Mouse (Mus musculus) urinary bladder, postnatal 10 days (tissue): ENCODE results near the gene Rnf149.
A peak's percentile ranks its signal among the peaks of the same experiment; 100 is the strongest.
"Not testable (repeated sequence)": the region's sequence is repeated elsewhere in the genome, so short reads cannot be mapped to it uniquely, and the experiment has no call there.

Experiments used
- DNase-seq: peaks from one replicate; pipeline ENCODE4 v3.0.0; 2022; ENCODE audit warnings: low spot score

Gene Rnf149

GRCm38 (mm10) chr1:39577253-39577705, at the start of gene Rnf149:
TSS of gene Rnf149 (minus strand) at chr1:39577405.
- peak; percentile 93 for DNase-seq

GRCm38 (mm10) chr1:39625491-39625890, 48.3 kb upstream of the Rnf149 start:
- DNase-seq: no peak

GRCm38 (mm10) chr1:39623729-39624128, 46.5 kb upstream of the Rnf149 start:
- no peak for DNase-seq

GRCm38 (mm10) chr1:39623106-39623505, 45.9 kb upstream of the Rnf149 start:
- no peak for DNase-seq

GRCm38 (mm10) chr1:39618524-39618923, 41.3 kb upstream of the Rnf149 start:
- no peak for DNase-seq

GRCm38 (mm10) chr1:39615526-39615925, 38.3 kb upstream of the Rnf149 start:
- no peak for DNase-seq

- DNase-seq: no peak
Measured at GRCm38 (mm10) chr1:39614462-39615279, 37.5 kb upstream of the Rnf149 start.

GRCm38 (mm10) chr1:39613061-39613460, 35.9 kb upstream of the Rnf149 start:
- no peak for DNase-seq

GRCm38 (mm10) chr1:39612491-39612890, 35.3 kb upstream of the Rnf149 start:
- DNase-seq: no peak

- DNase-seq: no peak
Measured at GRCm38 (mm10) chr1:39608534-39608933, 31.3 kb upstream of the Rnf149 start.

GRCm38 (mm10) chr1:39602477-39602876, 25.3 kb upstream of the Rnf149 start:
- DNase-seq: no peak

GRCm38 (mm10) chr1:39598726-39599125, 21.5 kb upstream of the Rnf149 start:
- no peak for DNase-seq

- DNase-seq: not testable (repeated sequence)
Measured at GRCm38 (mm10) chr1:39597135-39597534, 19.9 kb upstream of the Rnf149 start.

GRCm38 (mm10) chr1:39593836-39594235, 16.6 kb upstream of the Rnf149 start:
- DNase-seq: no peak

- DNase-seq: no peak
Measured at GRCm38 (mm10) chr1:39592090-39592489, 14.9 kb upstream of the Rnf149 start.

GRCm38 (mm10) chr1:39591557-39591956, 14.4 kb upstream of the Rnf149 start:
- DNase-seq: not testable (repeated sequence)

GRCm38 (mm10) chr1:39590193-39590592, 13.0 kb upstream of the Rnf149 start:
- DNase-seq: no peak

- no peak for DNase-seq
Measured at GRCm38 (mm10) chr1:39585416-39585815, 8.2 kb upstream of the Rnf149 start.

GRCm38 (mm10) chr1:39583173-39583572, 6.0 kb upstream of the Rnf149 start:
- no peak for DNase-seq

GRCm38 (mm10) chr1:39581215-39581614, 4.0 kb upstream of the Rnf149 start:
- no peak for DNase-seq

GRCm38 (mm10) chr1:39579139-39579538, 1.9 kb upstream of the Rnf149 start:
- no peak for DNase-seq

- DNase-seq: no peak
Measured at GRCm38 (mm10) chr1:39578446-39578845, 1.2 kb upstream of the Rnf149 start.

GRCm38 (mm10) chr1:39576431-39577243, 568 bp downstream of the Rnf149 start:
- peak; percentile 20 for DNase-seq
